Mouse (Mus musculus): ENCODE data around the gene Ptgfrn.

DNA sequence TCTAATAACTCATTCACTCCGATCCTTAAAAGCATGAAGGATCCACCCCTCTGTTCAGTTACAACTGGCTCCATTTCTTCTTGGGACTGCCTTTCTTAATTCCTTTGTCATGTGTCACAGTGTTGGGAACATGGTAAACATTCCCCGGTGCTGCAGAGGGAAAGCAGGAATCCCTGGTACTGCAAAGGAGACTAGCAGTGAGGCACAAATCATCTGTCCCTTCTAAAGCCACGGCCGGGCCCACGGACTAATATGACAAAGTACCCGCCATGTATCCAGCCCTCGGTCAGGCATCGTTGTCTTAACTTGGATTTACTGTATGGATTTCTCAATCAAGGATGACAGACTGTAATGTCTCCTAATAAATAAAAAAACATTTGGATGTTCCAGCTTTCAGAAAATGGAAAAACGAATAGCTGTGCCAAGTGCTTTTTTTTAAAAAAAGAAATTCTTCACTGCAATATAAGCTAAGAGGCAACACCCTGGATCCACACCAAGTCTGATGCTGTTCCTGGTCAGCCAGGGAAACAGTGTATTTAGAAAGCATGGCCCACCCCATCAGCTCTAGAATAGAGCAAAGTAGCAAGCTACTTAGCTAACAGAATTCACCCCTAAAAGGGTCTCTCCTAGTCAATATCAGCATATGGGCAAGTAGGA, 10.2 kb downstream of the Ptgfrn start:
- TF ChIP-seq CTCF (IDR thresholded peaks at IDR 0.05) (no peak), POLR2A (IDR thresholded peaks at IDR 0.05; ENCODE audit: insufficient read depth, low read depth, low read length) (no peak)
